Mouse (Mus musculus) MEL (cell line): ENCODE results near the gene Smg6. TPM values are rescaled to one million over a fixed set of nuclear protein-coding genes. Genes with fewer than 3 reads are reported as not detected.

Experiments used
- DNase-seq: peaks from one replicate; pipeline ENCODE4 v3.0.0; 2011; ENCODE audit warnings: low read depth, low spot score
- H3K27ac ChIP-seq: 2 replicates; pipeline ENCODE4 v1.5.1; 2012; ENCODE audit warnings: low read depth, mild to moderate bottlenecking, control low read depth, low read length, moderate library complexity; ENCODE audit not compliant: control insufficient read depth
- H3K27me3 ChIP-seq, 2 experiments: fragments of 150-350 bp in 1 of 2; sonication (generic) in 1 of 2; 2 replicates each; pipeline ENCODE4 v1.6.1; 2012; ENCODE audit warnings: low read length in 2 of 2, mild to moderate bottlenecking in 2 of 2, improper control_type of control experiment in 1 of 2, moderate library complexity in 1 of 2; ENCODE audit not compliant: insufficient read depth in 2 of 2, control insufficient read depth in 1 of 2
- H3K36me3 ChIP-seq, 2 experiments: 2 replicates each; pipeline ENCODE4 v1.6.1; 2012 to 2014; ENCODE audit warnings: low read length in 2 of 2, improper control_type of control experiment in 1 of 2, inconsistent platforms in 1 of 2, mild to moderate bottlenecking in 1 of 2; ENCODE audit not compliant: insufficient read depth in 2 of 2, control insufficient read depth in 1 of 2
- H3K4me1 ChIP-seq, 2 experiments: fragments of 150-350 bp in 1 of 2; sonication (generic) in 1 of 2; 2 replicates each; pipeline ENCODE4 v1.6.1; 2012; ENCODE audit warnings: low read length in 2 of 2, improper control_type of control experiment in 1 of 2, mild to moderate bottlenecking in 1 of 2; ENCODE audit not compliant: insufficient read depth in 2 of 2, control insufficient read depth in 1 of 2
- H3K4me3 ChIP-seq, 2 experiments: fragments of 150-350 bp in 1 of 2; sonication (generic) in 1 of 2; 2 replicates each; pipeline ENCODE4 v1.5.1; 2012; ENCODE audit warnings: low read depth in 2 of 2, low read length in 2 of 2, mild to moderate bottlenecking in 2 of 2, moderate library complexity in 2 of 2, control low read depth in 1 of 2, improper control_type of control experiment in 1 of 2; ENCODE audit not compliant: control insufficient read depth in 1 of 2, insufficient read depth in 1 of 2
- H3K79me2 ChIP-seq: 2 replicates; pipeline ENCODE4 v1.6.1; 2012; ENCODE audit warnings: mild to moderate bottlenecking, low read length, moderate library complexity; ENCODE audit not compliant: control insufficient read depth, poor library complexity, insufficient read depth
- H3K9ac ChIP-seq: 2 replicates; pipeline ENCODE4 v1.6.1; 2012; ENCODE audit warnings: low read depth, mild to moderate bottlenecking, control low read depth, low read length, moderate library complexity; ENCODE audit not compliant: control insufficient read depth, poor library complexity, severe bottlenecking
- H3K9me3 ChIP-seq: fragments of 150-350 bp; sonication (generic); replicated peaks from 2 replicates; pipeline ENCODE4 v1.6.1; 2012; ENCODE audit warnings: mild to moderate bottlenecking, low read length, improper control_type of control experiment, moderate library complexity; ENCODE audit not compliant: insufficient read depth
- BHLHE40 ChIP-seq: IDR thresholded peaks from 2 replicates; pipeline ENCODE4 v1.6.1; 2012; ENCODE audit warnings: low read depth, mild to moderate bottlenecking, inconsistent platforms, low read length, improper control_type of control experiment, borderline replicate concordance
- CHD1 ChIP-seq: IDR thresholded peaks from 2 replicates; pipeline ENCODE4 v1.6.1; 2012; ENCODE audit warnings: low read depth, mild to moderate bottlenecking, inconsistent platforms, low read length, improper control_type of control experiment
- CHD2 ChIP-seq: IDR thresholded peaks from 2 replicates; pipeline ENCODE4 v1.6.1; 2011; ENCODE audit warnings: low read length, improper control_type of control experiment
- CTCF ChIP-seq, 3 experiments: IDR thresholded peaks in 2 of 3; conservative IDR thresholded peaks in 1 of 3; 2 replicates each; pipeline ENCODE4 v1.5.1; 2011 to 2012; ENCODE audit warnings: low read length in 3 of 3, low read depth in 2 of 3, mild to moderate bottlenecking in 2 of 3, improper control_type of control experiment in 1 of 3, inconsistent platforms in 1 of 3, mixed read lengths in 1 of 3, moderate library complexity in 1 of 3; ENCODE audit not compliant: control insufficient read depth in 1 of 3, insufficient read depth in 1 of 3, poor library complexity in 1 of 3, severe bottlenecking in 1 of 3
- E2F4 ChIP-seq: IDR thresholded peaks from 2 replicates; pipeline ENCODE4 v1.6.1; 2011; ENCODE audit warnings: low read depth, low read length, improper control_type of control experiment, borderline replicate concordance
- ELF1 ChIP-seq: IDR thresholded peaks from 2 replicates; pipeline ENCODE4 v1.6.1; 2014; ENCODE audit warnings: low read depth, mild to moderate bottlenecking, inconsistent platforms, low read length, improper control_type of control experiment, moderate library complexity
- EP300 ChIP-seq, 2 experiments: IDR thresholded peaks; 2 replicates each; pipeline ENCODE4 v1.6.1; 2011; ENCODE audit warnings: improper control_type of control experiment in 2 of 2, low read length in 2 of 2, low read depth in 1 of 2, mild to moderate bottlenecking in 1 of 2
- ETS1 ChIP-seq: IDR thresholded peaks from 2 replicates; pipeline ENCODE4 v1.6.1; 2012; ENCODE audit warnings: low read depth, mild to moderate bottlenecking, inconsistent platforms, low read length, improper control_type of control experiment, moderate library complexity
- GABPA ChIP-seq: IDR thresholded peaks from 2 replicates; pipeline ENCODE4 v1.6.1; 2012; ENCODE audit warnings: low read depth, mild to moderate bottlenecking, inconsistent platforms, low read length, improper control_type of control experiment, moderate library complexity
- GATA1 ChIP-seq: IDR thresholded peaks from 2 replicates; pipeline ENCODE4 v1.6.1; 2011; ENCODE audit warnings: low read depth, low read length, improper control_type of control experiment
- HCFC1 ChIP-seq: IDR thresholded peaks from 2 replicates; pipeline ENCODE4 v1.6.1; 2012; ENCODE audit warnings: low read depth, mild to moderate bottlenecking, inconsistent platforms, low read length, improper control_type of control experiment, moderate library complexity
- JUND ChIP-seq: IDR thresholded peaks from 2 replicates; pipeline ENCODE4 v1.6.1; 2011; ENCODE audit warnings: low read depth, mild to moderate bottlenecking, improper control_type of control experiment, low read length
- KAT2A ChIP-seq: conservative IDR thresholded peaks from 2 replicates; pipeline ENCODE4 v1.6.1; 2012; ENCODE audit warnings: low read depth, low read length, improper control_type of control experiment, inconsistent platforms
- MAFK ChIP-seq: IDR thresholded peaks from 2 replicates; pipeline ENCODE4 v1.6.1; 2011; ENCODE audit warnings: low read depth, mild to moderate bottlenecking, low read length, improper control_type of control experiment, borderline replicate concordance
- MAX ChIP-seq: IDR thresholded peaks from 2 replicates; pipeline ENCODE4 v1.6.1; 2011; ENCODE audit warnings: low read length, improper control_type of control experiment
- MAZ ChIP-seq: IDR thresholded peaks from 2 replicates; pipeline ENCODE4 v1.6.1; 2012; ENCODE audit warnings: low read depth, mild to moderate bottlenecking, inconsistent platforms, low read length, improper control_type of control experiment
- MEF2A ChIP-seq: IDR thresholded peaks from 2 replicates; pipeline ENCODE4 v1.6.1; 2014; ENCODE audit warnings: low read depth, mild to moderate bottlenecking, inconsistent platforms, low read length, improper control_type of control experiment; ENCODE audit not compliant: poor library complexity, insufficient replicate concordance, severe bottlenecking; ENCODE audit errors: extremely low read depth
- MXI1 ChIP-seq: IDR thresholded peaks from 2 replicates; pipeline ENCODE4 v1.6.1; 2011; ENCODE audit warnings: mild to moderate bottlenecking, low read depth, low read length, improper control_type of control experiment
- MYB ChIP-seq: IDR thresholded peaks from 2 replicates; pipeline ENCODE4 v1.6.1; 2011; ENCODE audit warnings: mild to moderate bottlenecking, low read depth, low read length, improper control_type of control experiment
- MYC ChIP-seq: IDR thresholded peaks from 2 replicates; pipeline ENCODE4 v1.6.1; 2011; ENCODE audit warnings: low read depth, mild to moderate bottlenecking, low read length, improper control_type of control experiment, moderate library complexity
- NELFE ChIP-seq: IDR thresholded peaks from 2 replicates; pipeline ENCODE4 v1.6.1; 2011; ENCODE audit warnings: low read depth, low read length, improper control_type of control experiment
- NRF1 ChIP-seq: IDR thresholded peaks from 2 replicates; pipeline ENCODE4 v1.6.1; 2014; ENCODE audit warnings: low read depth, mild to moderate bottlenecking, inconsistent platforms, low read length, improper control_type of control experiment, moderate library complexity; ENCODE audit not compliant: poor library complexity, insufficient read depth, severe bottlenecking
- POLR2A ChIP-seq, 2 experiments: IDR thresholded peaks; 2 replicates each; pipeline ENCODE4 v1.6.1; 2011 to 2012; ENCODE audit warnings: low read length in 2 of 2, mild to moderate bottlenecking in 2 of 2, control low read depth in 1 of 2, improper control_type of control experiment in 1 of 2, low read depth in 1 of 2, moderate library complexity in 1 of 2; ENCODE audit not compliant: control insufficient read depth in 1 of 2, insufficient read depth in 1 of 2, poor library complexity in 1 of 2
- POLR2AphosphoS2 ChIP-seq: IDR thresholded peaks from 2 replicates; pipeline ENCODE4 v1.6.1; 2011; ENCODE audit warnings: low read length, improper control_type of control experiment
- POLR2AphosphoS5 ChIP-seq: IDR thresholded peaks from 2 replicates; pipeline ENCODE4 v1.6.1; 2012; ENCODE audit warnings: low read depth, borderline replicate concordance, mild to moderate bottlenecking, inconsistent platforms, low read length, moderate library complexity, mixed read lengths
- RAD21 ChIP-seq: IDR thresholded peaks from 2 replicates; pipeline ENCODE4 v1.6.1; 2011; ENCODE audit warnings: mild to moderate bottlenecking, low read depth, low read length, improper control_type of control experiment
- RCOR1 ChIP-seq: IDR thresholded peaks from 2 replicates; pipeline ENCODE4 v1.6.1; 2012; ENCODE audit warnings: low read depth, mild to moderate bottlenecking, inconsistent platforms, low read length, improper control_type of control experiment
- SIN3A ChIP-seq: IDR thresholded peaks from 2 replicates; pipeline ENCODE4 v1.6.1; 2012; ENCODE audit warnings: low read length, improper control_type of control experiment, inconsistent platforms
- SMC3 ChIP-seq: IDR thresholded peaks from 2 replicates; pipeline ENCODE4 v1.6.1; 2011; ENCODE audit warnings: low read depth, low read length, improper control_type of control experiment
- TAL1 ChIP-seq: IDR thresholded peaks from 2 replicates; pipeline ENCODE4 v1.6.1; 2012; ENCODE audit warnings: mild to moderate bottlenecking, inconsistent platforms, low read length, moderate library complexity, mixed read lengths
- TBP ChIP-seq: IDR thresholded peaks from 2 replicates; pipeline ENCODE4 v1.8.0; 2011; ENCODE audit warnings: low read depth, low read length, improper control_type of control experiment
- TCF12 ChIP-seq: IDR thresholded peaks from 2 replicates; pipeline ENCODE4 v1.6.1; 2014; ENCODE audit warnings: low read depth, mild to moderate bottlenecking, inconsistent platforms, low read length, improper control_type of control experiment, moderate library complexity
- UBTF ChIP-seq: IDR thresholded peaks from 2 replicates; pipeline ENCODE4 v1.6.1; 2012; ENCODE audit warnings: low read depth, mild to moderate bottlenecking, inconsistent platforms, low read length, improper control_type of control experiment, moderate library complexity, borderline replicate concordance; ENCODE audit not compliant: insufficient read depth
- USF1 ChIP-seq: IDR thresholded peaks from 2 replicates; pipeline ENCODE4 v1.6.1; 2014; ENCODE audit warnings: low read depth, mild to moderate bottlenecking, inconsistent platforms, low read length, improper control_type of control experiment, moderate library complexity
- ZC3H11A ChIP-seq: IDR thresholded peaks from 2 replicates; pipeline ENCODE4 v1.6.1; 2012; ENCODE audit warnings: low read depth, mild to moderate bottlenecking, inconsistent platforms, low read length, improper control_type of control experiment
- ZKSCAN1 ChIP-seq: IDR thresholded peaks from 2 replicates; pipeline ENCODE4 v1.6.1; 2012; ENCODE audit warnings: low read depth, mild to moderate bottlenecking, inconsistent platforms, low read length, improper control_type of control experiment, moderate library complexity
- ZMIZ1 ChIP-seq: IDR thresholded peaks from 2 replicates; pipeline ENCODE4 v1.6.1; 2012; ENCODE audit warnings: low read depth, mild to moderate bottlenecking, inconsistent platforms, low read length, improper control_type of control experiment, moderate library complexity
- ZNF384 ChIP-seq: IDR thresholded peaks from 2 replicates; pipeline ENCODE4 v1.6.1; 2012; ENCODE audit warnings: low read depth, mild to moderate bottlenecking, inconsistent platforms, low read length, improper control_type of control experiment
- polyA plus RNA-seq, 2 experiments: library from polyadenylated mRNA; stranded (reverse) in 1 of 2; unstranded in 1 of 2; fragments of >175 nt in 1 of 2; fragments of >200 nt in 1 of 2; gene quantifications; 2 replicates each; pipeline versions ENCODE4 v1.2.1 to v1.2.4; 2012; ENCODE audit warnings: low replicate concordance in 2 of 2, low read depth in 1 of 2; ENCODE audit not compliant: insufficient read length in 2 of 2, insufficient read depth in 1 of 2, missing spikeins in 1 of 2
- total RNA-seq: library from RNA; depleted of rRNA; stranded (reverse); fragments of 300-350 nt; gene quantifications from 2 replicates; pipeline ENCODE4 v1.2.3, GENCODE M21; 2012

Gene Smg6
- total and polyA plus RNA-seq, 3 experiments: 11.6 to 19.0 TPM; not detected in 1

DNA sequence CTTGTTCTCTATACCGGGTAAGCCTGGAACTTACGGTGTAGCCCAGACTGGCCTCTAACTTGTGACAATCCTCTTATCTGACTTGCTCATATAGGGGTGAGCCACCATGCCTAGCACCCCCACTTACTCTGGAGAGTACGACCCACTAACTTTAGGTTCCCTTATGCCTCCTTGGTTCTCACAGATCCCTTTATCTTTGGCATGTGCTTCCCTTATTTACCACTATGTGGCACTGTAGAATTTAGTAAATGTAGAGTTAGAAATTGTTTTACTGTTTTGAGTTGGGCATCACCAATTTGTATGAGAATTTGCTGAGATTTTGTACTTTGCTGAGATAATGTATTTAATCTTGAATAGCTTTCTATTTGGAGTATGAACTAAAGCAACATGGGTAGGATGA, 20.7 kb downstream of the Smg6 start:
- Histone ChIP-seq H3K27me3 (no peaks in the 10 kb centered on the region), H3K9me3 (no peaks in the 10 kb centered on the region), H3K4me1 (no peaks in the 10 kb centered on the region), H3K27ac (no peak overlapping the region), H3K9ac (no peak overlapping the region), H3K4me3 (no peak overlapping the region), H3K79me2 (no peaks in the 10 kb centered on the region), H3K36me3 (peaks cover 0 to 21% of the 10 kb centered on the region in 2 experiments; a peak in 2 of 4 replicates)
- DNase-seq: peak; percentile 80
- TF ChIP-seq E2F4 (no peak), MYC (peak; percentile 83; the same call in 1 of the 2 replicates), CTCF (IDR thresholded peaks at IDR 0.05 in 2 of 3, conservative IDR thresholded peaks at IDR 0.05 in 1 of 3; ENCODE audit: control insufficient read depth in 1 of 3, insufficient read depth in 1 of 3, low read depth in 2 of 3, low read length in 3 of 3, poor library complexity in 1 of 3, severe bottlenecking in 1 of 3) (peak in 2 of 3 experiments; percentile 78 to 93; a peak in 4 of 6 replicates), EP300 (IDR thresholded peaks at IDR 0.05; ENCODE audit: low read depth in 1 of 2, low read length in 2 of 2) (no peak), MAZ (no peak), CHD1 (no peak), POLR2A (IDR thresholded peaks at IDR 0.05; ENCODE audit: control insufficient read depth in 1 of 2, insufficient read depth in 1 of 2, low read depth in 1 of 2, low read length in 2 of 2, poor library complexity in 1 of 2) (no peak), BHLHE40 (no peak), ZC3H11A (peak; percentile 77), USF1 (no peak), CHD2 (no peak), NRF1 (no peak), MYB (no peak), MEF2A (no peak), TCF12 (no peak), JUND (0 out of 2 replicates have a peak, but pooled peaks have one; percentile 28), TBP (no peak), POLR2AphosphoS2 (no peak), SMC3 (peak; percentile 88), MAX (0 out of 2 replicates have a peak, but pooled peaks have one; percentile 23), ZNF384 (no peak), ELF1 (no peak), SIN3A (peak; percentile 55; the same call in 1 of the 2 replicates), GABPA (no peak), KAT2A (no peak), POLR2AphosphoS5 (no peak), ETS1 (no peak), HCFC1 (no peak), MAFK (no peak), TAL1 (no peak), NELFE (no peak), MXI1 (no peak), UBTF (no peak), RCOR1 (0 out of 2 replicates have a peak, but pooled peaks have one; percentile 41), GATA1 (0 out of 2 replicates have a peak, but pooled peaks have one; percentile 9), ZMIZ1 (no peak), ZKSCAN1 (no peak), RAD21 (peak; percentile 84)
